Mouse (Mus musculus) E14TG2a.4 (cell line): ENCODE results near the gene Slc22a23.

ENCODE experiments used
- CTCF ChIP-seq: conservative IDR thresholded peaks from 2 replicates; pipeline ENCODE4 v1.5.1; 2014; ENCODE audit warnings: low read length
- NANOG ChIP-seq: IDR thresholded peaks from 2 replicates; pipeline ENCODE4 v1.6.1; 2014; ENCODE audit warnings: borderline replicate concordance, low read length, mixed read lengths

- TF ChIP-seq CTCF (no peak), NANOG (no peak)
These were observed 117.0 kb downstream of the Slc22a23 start for GRCm38 (mm10) chr13:34227720-34228661.
